Mouse (Mus musculus) ES-Bruce4 (cell line): ENCODE data around the gene Plcb4.

Experiments used
- CTCF ChIP-seq: IDR thresholded peaks from one replicate; pipeline ENCODE4 v1.8.1; 2011; ENCODE audit warnings: low read depth, low read length
- POLR2A ChIP-seq: IDR thresholded peaks from one replicate; pipeline ENCODE4 v1.8.1; 2011; ENCODE audit warnings: low read length; ENCODE audit not compliant: insufficient read depth

DNA sequence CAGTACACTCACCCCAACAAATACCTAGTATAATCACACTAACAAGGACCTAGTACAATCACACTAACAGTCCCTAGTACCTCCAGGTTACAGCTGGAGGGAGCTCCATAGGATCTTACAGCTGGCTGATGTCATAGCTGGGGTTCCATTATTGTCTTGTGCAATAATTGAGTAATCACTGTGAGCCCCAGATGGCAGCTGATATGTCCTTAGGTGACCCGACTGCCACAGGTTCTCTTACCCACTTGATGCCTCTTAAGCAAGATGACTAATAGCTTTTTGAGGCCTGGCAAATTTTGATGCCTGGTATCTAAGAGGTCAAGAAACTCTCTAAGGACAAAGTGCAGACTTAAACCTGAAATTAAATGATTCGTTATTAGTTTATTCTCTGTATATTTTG lies 194.3 kb downstream of the Plcb4 start:
- TF ChIP-seq CTCF: no peak
- no peak for TF ChIP-seq POLR2A
